Mouse (Mus musculus) G1E-ER4 (cell line): Measurements from ENCODE around the gene 2810006K23Rik. TPM values are rescaled to one million over a fixed set of nuclear protein-coding genes. Genes with fewer than 3 reads are reported as not detected.

Experiments
- GATA1 ChIP-seq: IDR thresholded peaks from one replicate; pipeline ENCODE4 v1.8.0; 2012; ENCODE audit warnings: low read length, inconsistent platforms
- polyA plus RNA-seq: library from polyadenylated mRNA; stranded (reverse); fragments of >175 nt; gene quantifications from 2 replicates; pipeline ENCODE4 v1.2.3, GENCODE M21; 2012

Gene 2810006K23Rik
- 5.3 and 6.9 TPM in 2 replicates for polyA plus RNA-seq

GRCm38 (mm10) chr5:124327510-124328364 lies at the start of gene 2810006K23Rik, which contains the start of gene Mphosph9:
2810006K23Rik (plus strand) TSS chr5:124328089.
Mphosph9 (minus strand) TSS chr5:124327972.
- no peak for TF ChIP-seq GATA1

DNA sequence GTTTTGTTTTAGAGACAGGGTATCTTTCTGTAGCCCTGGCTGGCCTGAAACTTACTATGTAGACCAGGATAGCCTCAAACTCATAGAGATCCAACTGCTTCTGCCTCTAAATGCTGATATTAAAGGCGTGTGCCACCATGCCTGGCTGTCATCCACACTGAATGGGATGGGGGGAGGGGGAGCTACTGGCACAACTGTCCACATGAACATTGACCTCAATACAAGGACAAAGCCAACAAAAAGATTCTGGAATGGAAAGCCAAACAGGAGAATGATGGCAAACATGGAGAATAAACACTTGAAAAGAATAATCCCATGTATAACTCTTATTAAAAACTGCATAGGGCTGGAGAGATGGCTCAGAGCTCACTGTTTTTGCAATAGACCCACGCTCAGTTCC lies 45.0 kb upstream of the 2810006K23Rik start:
- TF ChIP-seq GATA1, result no peak

DNA sequence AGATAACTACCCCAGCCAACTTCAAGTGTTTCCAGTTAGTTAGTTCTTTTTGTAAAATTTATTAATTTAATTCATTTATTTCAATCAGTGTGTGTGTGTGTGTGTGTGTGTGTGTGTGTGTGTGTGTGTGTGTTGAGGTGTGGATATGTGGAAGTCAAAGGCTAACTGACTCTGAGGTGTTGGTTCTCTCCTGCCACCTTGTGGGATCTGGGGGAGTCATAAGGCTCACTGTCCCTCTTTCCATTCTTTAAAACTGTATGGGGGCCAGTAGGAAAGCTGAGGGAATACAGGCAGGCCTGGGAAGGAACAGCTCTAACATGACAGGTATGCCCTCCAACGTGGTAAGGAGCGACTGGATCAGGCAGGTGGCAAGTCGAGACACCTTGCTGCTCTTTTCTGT lies 43.6 kb upstream of the 2810006K23Rik start:
- TF ChIP-seq GATA1, result no peak

GRCm38 (mm10) chr5:124287616-124288247 lies 40.2 kb upstream of the 2810006K23Rik start:
- TF ChIP-seq GATA1, result no peak

- TF ChIP-seq GATA1, result no peak
These were observed 37.7 kb upstream of the 2810006K23Rik start for GRCm38 (mm10) chr5:124290216-124290615.

DNA sequence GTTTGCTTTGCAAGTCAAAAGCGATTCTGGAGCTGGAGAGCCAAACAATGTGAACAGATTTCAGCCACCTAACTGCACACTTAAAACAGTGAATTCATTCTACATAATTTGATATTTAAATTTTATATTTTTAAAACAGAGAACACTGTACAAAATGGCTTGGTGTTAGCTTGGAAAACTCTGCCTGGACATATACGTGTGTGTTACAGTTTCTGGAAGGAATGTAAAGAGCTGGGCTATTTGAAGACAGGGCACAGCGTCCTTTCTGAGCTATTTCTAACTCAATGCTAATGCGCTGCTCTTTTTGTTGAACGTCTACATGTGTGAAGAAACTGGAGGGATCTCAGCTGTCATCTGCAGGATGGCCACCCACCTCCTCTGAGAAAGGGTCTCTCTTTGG lies 33.9 kb upstream of the 2810006K23Rik start:
- TF ChIP-seq GATA1, result no peak

DNA sequence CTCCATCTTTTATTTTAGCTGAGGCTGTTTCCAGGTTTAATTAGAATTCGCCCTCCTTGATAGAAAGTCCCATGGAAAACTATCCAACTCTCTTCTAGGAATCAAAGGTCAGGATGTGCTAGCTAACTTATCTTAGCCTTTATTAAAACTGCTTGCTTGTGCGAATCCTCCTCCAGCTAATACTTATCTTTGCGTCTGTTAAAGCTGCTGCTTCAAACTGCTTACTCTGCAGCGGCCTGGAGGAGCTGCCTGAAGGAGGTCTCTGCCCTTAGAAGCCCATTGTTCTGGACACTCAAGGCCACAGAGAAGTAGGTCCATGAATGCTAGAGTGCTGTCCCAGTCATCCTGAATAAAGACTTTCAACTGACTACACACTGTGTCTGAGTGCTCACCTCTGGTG lies 31.4 kb upstream of the 2810006K23Rik start:
- TF ChIP-seq GATA1, result no peak

DNA sequence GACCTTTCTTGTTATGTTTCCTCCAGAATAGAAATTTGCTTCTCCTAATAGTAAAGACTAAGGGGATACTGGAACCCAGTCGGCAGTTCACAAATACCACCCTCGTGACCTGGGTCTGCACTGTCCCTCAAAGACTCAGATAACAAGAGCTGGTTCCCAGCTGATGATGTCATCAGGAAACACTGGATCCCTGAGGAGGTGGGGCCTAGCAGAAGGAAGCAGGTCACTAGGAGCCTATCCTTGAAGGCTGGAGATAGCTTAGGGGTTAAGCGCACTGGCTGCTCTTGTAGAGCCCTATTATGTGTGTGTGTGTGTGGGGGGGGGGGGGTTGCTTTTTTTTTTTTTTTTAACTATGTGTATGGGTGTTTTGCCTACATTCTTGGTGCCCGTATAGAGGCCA lies 27.8 kb upstream of the 2810006K23Rik start:
- TF ChIP-seq GATA1, result no peak

DNA sequence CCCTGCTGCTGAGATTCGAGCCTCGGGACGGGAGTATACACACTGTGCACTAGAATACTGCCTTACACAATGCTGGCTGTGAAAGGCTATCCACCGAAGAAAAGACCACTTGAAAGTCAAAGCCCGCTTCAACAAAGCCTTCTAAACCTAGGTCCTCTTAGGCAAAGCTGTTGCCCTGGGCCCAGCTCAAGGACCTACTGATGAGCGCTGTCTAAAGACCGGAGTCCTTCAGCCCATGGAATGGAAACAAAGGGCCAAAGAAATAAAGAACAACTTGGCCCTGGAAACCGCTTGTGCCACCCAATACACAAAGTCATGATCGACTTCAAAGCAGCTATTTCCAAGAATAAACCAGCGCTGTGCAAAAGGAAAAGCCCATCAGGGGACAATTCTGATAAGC lies 18.7 kb upstream of the 2810006K23Rik start:
- no peak for TF ChIP-seq GATA1

DNA sequence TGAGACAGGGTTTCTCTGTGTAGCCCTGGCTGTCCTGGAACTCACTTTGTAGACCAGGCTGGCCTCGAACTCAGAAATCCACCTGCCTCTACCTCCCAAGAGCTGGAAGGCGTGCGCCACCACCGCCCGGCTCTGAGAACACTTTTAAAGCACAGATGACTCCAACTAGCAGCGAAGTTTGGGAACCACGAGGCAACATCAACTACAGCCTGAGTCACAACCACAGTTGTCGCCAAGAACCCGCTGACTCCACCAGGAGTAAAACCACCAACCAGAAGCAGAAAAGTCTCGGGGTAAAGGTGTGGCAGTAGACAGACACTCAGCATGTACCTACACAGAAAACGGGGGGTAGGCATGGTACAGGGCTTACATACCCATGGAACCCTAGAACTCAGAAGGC lies 17.8 kb upstream of the 2810006K23Rik start:
- no peak for TF ChIP-seq GATA1

- TF ChIP-seq GATA1, result no peak
These were observed 12.4 kb upstream of the 2810006K23Rik start for GRCm38 (mm10) chr5:124315498-124315897.

- TF ChIP-seq GATA1, result no peak
These were observed 11.9 kb upstream of the 2810006K23Rik start for GRCm38 (mm10) chr5:124315941-124316340.

DNA sequence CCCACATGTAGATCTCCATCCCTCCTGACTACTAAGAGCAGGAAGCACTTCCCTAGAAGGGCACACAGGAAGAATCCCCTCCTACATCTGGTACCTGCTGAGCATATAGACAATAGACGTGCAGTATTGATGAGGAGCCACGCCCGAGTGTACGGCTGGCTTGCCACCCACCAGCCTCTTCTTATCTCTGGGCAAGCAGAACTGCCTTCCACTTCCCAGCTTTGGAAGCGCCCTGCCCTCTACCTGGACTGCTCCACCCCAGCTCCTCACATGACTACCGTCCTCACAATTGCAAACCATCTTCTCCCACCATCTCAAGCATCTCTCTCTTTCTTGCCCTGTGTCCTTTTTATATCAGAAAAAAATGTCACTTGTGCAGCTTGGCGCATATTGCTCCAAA lies 10.2 kb upstream of the 2810006K23Rik start:
- TF ChIP-seq GATA1, result no peak

GRCm38 (mm10) chr5:124326829-124327228 lies 1.1 kb upstream of the 2810006K23Rik start:
- TF ChIP-seq GATA1, result no peak

GRCm38 (mm10) chr5:124330086-124330485 lies 2.2 kb downstream of the 2810006K23Rik start:
- TF ChIP-seq GATA1, result no peak

DNA sequence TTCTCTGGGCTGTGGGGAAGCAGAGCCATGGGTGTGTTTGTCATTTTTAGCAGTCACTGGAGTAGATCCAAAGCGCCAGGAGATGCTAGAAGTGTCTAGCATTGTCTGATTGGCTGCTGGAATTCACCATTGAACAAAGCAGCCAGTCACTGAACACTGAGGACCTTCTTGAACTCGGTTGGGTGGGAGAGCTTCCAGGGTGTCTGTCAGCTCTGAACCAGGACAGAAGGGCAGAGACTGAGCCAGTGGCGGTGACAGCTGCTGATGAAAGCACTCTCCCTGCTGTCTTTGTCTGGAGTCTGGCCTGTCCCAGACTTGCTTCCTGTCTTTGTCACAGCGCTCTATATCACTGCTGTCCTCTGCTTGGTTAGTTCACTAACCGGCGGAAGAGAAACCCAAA lies 6.5 kb downstream of the 2810006K23Rik start:
- TF ChIP-seq GATA1, result no peak

DNA sequence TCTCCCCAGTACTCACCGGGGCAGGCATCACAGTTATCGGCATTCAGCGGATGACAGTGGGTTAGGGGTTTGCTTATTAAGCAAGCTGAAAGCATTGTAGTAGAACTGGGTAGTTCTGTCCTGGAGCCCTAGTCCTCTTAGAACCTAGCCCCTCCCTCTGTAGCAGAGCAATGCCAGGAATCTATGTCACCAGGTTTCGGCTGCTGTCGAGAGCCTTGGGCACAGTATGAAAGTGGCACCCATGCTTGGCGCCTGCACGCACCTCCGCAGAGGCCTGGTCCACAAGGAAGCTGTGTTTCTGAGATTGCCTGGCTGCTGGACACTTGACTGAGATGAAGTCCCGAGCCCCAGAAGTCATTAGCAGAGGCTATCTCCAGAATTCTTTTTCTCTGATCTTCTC lies 9.2 kb downstream of the 2810006K23Rik start:
- TF ChIP-seq GATA1, result no peak

DNA sequence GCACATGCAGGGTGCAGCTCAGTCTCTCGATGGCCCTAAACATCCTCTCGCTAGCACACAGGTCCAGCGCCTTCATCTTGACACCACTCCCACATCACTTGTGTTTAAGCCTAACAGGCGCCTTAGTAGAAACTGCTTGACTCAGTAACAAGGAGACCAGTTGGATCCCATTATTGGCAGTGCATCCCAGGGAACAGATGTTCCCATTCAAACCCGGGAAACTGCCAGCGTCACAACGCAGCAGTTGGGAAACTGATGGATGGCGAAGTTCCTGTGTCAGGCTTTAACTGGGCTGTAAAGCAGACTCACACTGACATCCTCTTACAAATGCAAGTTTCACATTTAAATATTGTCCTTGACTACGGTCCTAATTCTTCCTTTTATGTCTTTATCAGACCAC lies 10.0 kb downstream of the 2810006K23Rik start:
- TF ChIP-seq GATA1, result no peak
